Mouse (Mus musculus) stomach, postnatal 0 days (tissue): ENCODE results near the gene Hoxd13. TPM values are rescaled to one million over a fixed set of nuclear protein-coding genes. Genes with fewer than 3 reads are reported as not detected.

ENCODE experiments used
- ATAC-seq: fragments of 200-750 bp; cut with Nextera tagmentation; 2 replicates; pipeline ENCODE4 v1.8.0; 2017; ENCODE audit not compliant: low FRiP score, low TSS enrichment
- DNase-seq: peaks from one replicate; pipeline ENCODE4 v3.0.0-alpha.2; 2016; ENCODE audit warnings: low spot score
- H3K27ac ChIP-seq: fragments of 300-500 bp; sonication (generic); replicated peaks from 2 replicates; pipeline ENCODE4 v1.5.1; 2014; ENCODE audit warnings: mild to moderate bottlenecking, control low read depth
- H3K27me3 ChIP-seq: fragments of 300-500 bp; sonication (generic); 2 replicates; pipeline ENCODE4 v1.6.1; 2014; ENCODE audit warnings: low read length; ENCODE audit not compliant: control insufficient read depth, insufficient read depth
- H3K36me3 ChIP-seq: fragments of 300-500 bp; sonication (generic); 2 replicates; pipeline ENCODE4 v1.6.1; 2014; ENCODE audit warnings: low read length, mixed read lengths; ENCODE audit not compliant: control insufficient read depth, insufficient read depth
- H3K4me1 ChIP-seq: fragments of 300-500 bp; sonication (generic); replicated peaks from 2 replicates; pipeline ENCODE4 v1.6.1; 2014; ENCODE audit warnings: antibody characterized with exemption; ENCODE audit not compliant: control insufficient read depth, insufficient read depth
- H3K4me2 ChIP-seq: fragments of 300-500 bp; sonication (generic); replicated peaks from 2 replicates; pipeline ENCODE4 v1.6.1; 2014; ENCODE audit warnings: low read depth, mild to moderate bottlenecking, control low read depth, moderate library complexity
- H3K4me3 ChIP-seq: fragments of 300-500 bp; sonication (generic); 2 replicates; pipeline ENCODE4 v1.5.1; 2014; ENCODE audit warnings: low read depth, low read length, control low read depth
- H3K9ac ChIP-seq: fragments of 300-500 bp; sonication (generic); 2 replicates; pipeline ENCODE4 v1.6.1; 2014; ENCODE audit warnings: mild to moderate bottlenecking, low read length, control low read depth, mixed read lengths
- H3K9me3 ChIP-seq: fragments of 300-500 bp; sonication (generic); 2 replicates; pipeline ENCODE4 v1.6.1; 2016; ENCODE audit warnings: low read length; ENCODE audit not compliant: control insufficient read depth
- CTCF ChIP-seq: IDR thresholded peaks from 2 replicates; pipeline ENCODE4 v1.5.1; 2016; ENCODE audit warnings: antibody characterized with exemption, low read depth, mild to moderate bottlenecking, moderate library complexity
- EP300 ChIP-seq: optimal IDR thresholded peaks from 2 replicates; pipeline ENCODE3; 2016; ENCODE audit warnings: antibody characterized with exemption
- WGBS: fragments of 180-500 bp; shearing (Covaris S2); extraction: QIAGEN DNeasy Blood & Tissue Kit; methylation state at CpG from one replicate; pipeline ENCODE4 v1.1.7; 2014; 5-methylcytosine and 5-hydroxymethylcytosine counted together
- polyA plus RNA-seq: library from polyadenylated mRNA; unstranded; fragments of >200 nt; fragmentation: Nextera tagmentation; extraction: Ambion mirVana; gene quantifications from 2 replicates; pipeline ENCODE4 v1.2.1, GENCODE M21; 2015

Gene Hoxd13
- polyA plus RNA-seq, 1 experiment from 2014 or later, result not detected

DNA sequence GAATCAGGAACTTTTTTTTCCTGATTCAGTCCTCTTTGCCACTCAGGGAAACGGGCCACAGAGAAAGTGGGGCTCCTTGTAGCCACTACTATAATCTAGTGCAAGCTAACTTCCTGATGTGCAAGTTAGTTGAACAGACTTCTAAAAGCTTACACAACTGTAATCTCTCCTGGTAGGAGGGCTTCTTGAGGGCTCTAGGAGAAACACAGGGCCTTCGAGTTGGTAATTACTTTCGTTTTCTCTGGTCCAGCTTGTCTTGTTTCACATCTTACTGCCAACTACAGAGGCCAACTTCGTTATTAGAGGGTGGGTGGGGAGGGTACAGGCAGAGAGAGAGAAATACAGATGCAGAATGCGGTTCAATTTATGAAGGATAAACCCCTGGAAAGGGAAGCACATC is 3.7 kb downstream of the Hoxd13 start:
- Histone ChIP-seq H3K27me3 (peaks cover 44% of the 10 kb centered on the region; the same call in 1 of the 2 replicates), H3K9me3 (no peaks in the 10 kb centered on the region), H3K9ac (no peak overlapping the region), H3K4me3 (no peak overlapping the region), H3K4me1 (no peaks in the 10 kb centered on the region), H3K4me2 (no peak overlapping the region), H3K27ac (no peak overlapping the region), H3K36me3 (no peaks in the 10 kb centered on the region)
- 21% methylated on average over 5 of the region's 5 CpGs for WGBS
- ATAC-seq (no peak), DNase-seq (no peak)
- TF ChIP-seq CTCF (no peak), EP300 (no peak)

DNA sequence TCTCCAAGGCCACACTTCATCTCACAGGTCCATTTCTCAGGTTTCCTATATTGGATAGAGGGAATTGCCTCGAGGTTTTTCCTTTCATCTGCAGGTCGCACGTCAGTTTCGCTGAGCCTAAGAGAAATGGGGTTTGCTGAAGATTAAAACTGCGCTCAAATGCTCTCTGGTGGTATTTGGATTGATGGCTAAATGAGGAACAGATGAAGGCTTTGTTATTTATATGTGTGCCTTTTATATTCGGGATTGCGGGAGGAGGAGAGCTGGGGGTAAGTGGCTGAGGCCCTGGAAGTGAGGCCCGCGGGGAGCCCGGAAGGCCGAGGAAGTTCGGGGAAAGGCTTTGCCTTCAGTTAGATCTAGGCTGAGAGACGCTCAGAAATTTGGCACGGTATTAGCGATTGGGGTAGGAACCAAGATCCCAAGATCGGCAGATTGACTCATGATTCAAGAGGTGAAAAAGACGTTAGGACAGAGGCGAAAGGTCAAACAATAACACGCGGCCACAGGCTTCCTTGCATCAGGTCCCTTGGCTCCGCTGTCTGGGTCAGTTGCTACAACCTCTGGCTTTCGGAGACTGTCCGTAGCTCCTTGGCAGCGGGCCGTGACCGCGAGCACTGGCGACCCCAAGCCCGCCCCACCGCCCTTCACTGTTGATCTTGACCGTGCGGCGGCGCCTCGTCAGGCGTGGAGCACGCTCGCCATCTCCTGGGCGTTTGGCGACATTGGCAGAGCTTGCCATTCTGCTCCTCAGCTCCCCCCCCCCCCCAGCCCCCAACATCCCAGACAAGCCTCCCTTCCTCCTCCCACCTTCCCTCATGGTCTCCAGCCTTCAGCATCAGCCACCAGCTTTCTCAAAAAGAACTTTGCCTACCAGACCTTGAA is 4.6 kb downstream of the Hoxd13 start:
- Histone ChIP-seq H3K27me3 (peaks cover 44% of the 10 kb centered on the region; the same call in 1 of the 2 replicates), H3K36me3 (no peaks in the 10 kb centered on the region), H3K9me3 (no peaks in the 10 kb centered on the region), H3K27ac (no peak overlapping the region), H3K4me3 (peak overlapping the region; percentile 28), H3K4me1 (no peaks in the 10 kb centered on the region), H3K4me2 (peak overlapping the region; percentile 39), H3K9ac (no peak overlapping the region)
- ATAC-seq, result peak; percentile 46; the same call in 1 of the 2 replicates
- peak; percentile 65 for DNase-seq
- TF ChIP-seq EP300 (no peak), CTCF (peak; percentile 79)
- 5% methylated on average over 40 of the region's 40 CpGs for WGBS

GRCm38 (mm10) chr2:74673835-74674425 is 5.8 kb downstream of the Hoxd13 start:
- no peaks in the 10 kb centered on the region for H3K4me1 ChIP-seq
- H3K27me3 ChIP-seq, result peaks cover 41% of the 10 kb centered on the region; the same call in 1 of the 2 replicates
- H3K4me2 ChIP-seq, result no peak overlapping the region
- H3K9me3 ChIP-seq, result no peaks in the 10 kb centered on the region
- no peak for TF ChIP-seq EP300
- no peak for TF ChIP-seq CTCF
- H3K27ac ChIP-seq, result no peak overlapping the region
- WGBS, result 4% methylated on average over 24 of the region's 24 CpGs
- no peak for DNase-seq
- no peak for ATAC-seq
- H3K36me3 ChIP-seq, result no peaks in the 10 kb centered on the region
- no peak overlapping the region for H3K9ac ChIP-seq
- H3K4me3 ChIP-seq, result no peak overlapping the region

- no peaks in the 10 kb centered on the region for H3K36me3 ChIP-seq
- DNase-seq (peak; percentile 13), ATAC-seq (no peak)
- peaks cover 43% of the 10 kb centered on the region; the same call in 1 of the 2 replicates for H3K27me3 ChIP-seq
- H3K4me1 ChIP-seq, result no peaks in the 10 kb centered on the region
- TF ChIP-seq CTCF (no peak), EP300 (no peak)
- no peak within 1 kb of the TSS for H3K4me3 ChIP-seq
- WGBS, result 3% methylated on average over 47 of the region's 47 CpGs
- no peak within 1 kb of the TSS for H3K4me2 ChIP-seq
- no peaks in the 10 kb centered on the region for H3K9me3 ChIP-seq
- no peak within 1 kb of the TSS for H3K9ac ChIP-seq
- H3K27ac ChIP-seq, result no peak within 1 kb of the TSS
These were observed 7.0 kb downstream of the Hoxd13 start, which contains the start of gene Hoxd12 for GRCm38 (mm10) chr2:74674881-74675665. Hoxd12 (plus strand) TSS chr2:74675013.

GRCm38 (mm10) chr2:74675666-74676282 is 7.7 kb downstream of the Hoxd13 start:
- H3K27me3 ChIP-seq, result peaks cover 46% of the 10 kb centered on the region; the same call in 1 of the 2 replicates
- 4% methylated on average over 23 of the region's 24 CpGs for WGBS
- no peak overlapping the region for H3K4me3 ChIP-seq
- no peaks in the 10 kb centered on the region for H3K4me1 ChIP-seq
- H3K36me3 ChIP-seq, result no peaks in the 10 kb centered on the region
- peak; percentile 12 for DNase-seq
- no peak overlapping the region for H3K27ac ChIP-seq
- H3K9me3 ChIP-seq, result no peaks in the 10 kb centered on the region
- no peak overlapping the region for H3K9ac ChIP-seq
- ATAC-seq, result no peak
- no peak overlapping the region for H3K4me2 ChIP-seq
- no peak for TF ChIP-seq EP300
